Mouse (Mus musculus): Measurements from ENCODE around the gene R3hdm1. TPM values are rescaled to one million over a fixed set of nuclear protein-coding genes. Genes with fewer than 3 reads are reported as not detected.

R3hdm1 gene
- total RNA-seq, 2 experiments from 2014 or later: 206 to 228 TPM

- DNase-seq (ENCODE audit: low spot score in 2 of 2): no peak
Observed at GRCm38 (mm10) chr1:128282924-128283323, 179.8 kb downstream of the R3hdm1 start.

GRCm38 (mm10) chr1:128284157-128284690 lies 181.1 kb downstream of the R3hdm1 start:
- no peak for DNase-seq (ENCODE audit: low spot score in 2 of 2)

- DNase-seq (ENCODE audit: low spot score in 2 of 2): no peak
Observed at GRCm38 (mm10) chr1:128285136-128285535, 182.0 kb downstream of the R3hdm1 start.

Small RNA genes lying within 50 kb of the gene (microRNA-seq; reads per million reads assigned to microRNA genes)
- gene Mir128-1: 15,761 to 16,710 reads per million in 2 experiments

Other genes starting within 250 kb of the R3hdm1 start
- 10 to 100 TPM in 1 of 2 experiments, 1 to 10 TPM in 1; 10.0 to 10.2 TPM for gene Map3k19, start 248.3 kb upstream of the R3hdm1 start, total RNA-seq (2021)
- 10 to 100 TPM; 75.6 to 76.5 TPM for gene Rab3gap1, start 234.5 kb upstream of the R3hdm1 start, total RNA-seq (2021)
- 1 to 10 TPM; 6.9 to 7.0 TPM for gene Zranb3, start 254 bp upstream of the R3hdm1 start, total RNA-seq (2021)
- gene Ubxn4, start 140.7 kb downstream of the R3hdm1 start, total RNA-seq (2021): 10 to 100 TPM; 61.2 to 62.2 TPM
- 10 to 100 TPM; 53.8 to 69.6 TPM for gene Lct, start 225.0 kb downstream of the R3hdm1 start, total RNA-seq (2021)

All from layer of hippocampus, adult 18-20 months (tissue).